Mouse (Mus musculus): Measurements from ENCODE around the gene Rab34. TPM values are rescaled to one million over a fixed set of nuclear protein-coding genes. Genes with fewer than 3 reads are reported as not detected.
"Not testable (repeated sequence)": the region's sequence is repeated elsewhere in the genome, so short reads cannot be mapped to it uniquely, and the experiment has no call there.

Rab34 gene
- total RNA-seq, 2 experiments from 2014 or later, result 25.2 to 28.0 TPM

DNA sequence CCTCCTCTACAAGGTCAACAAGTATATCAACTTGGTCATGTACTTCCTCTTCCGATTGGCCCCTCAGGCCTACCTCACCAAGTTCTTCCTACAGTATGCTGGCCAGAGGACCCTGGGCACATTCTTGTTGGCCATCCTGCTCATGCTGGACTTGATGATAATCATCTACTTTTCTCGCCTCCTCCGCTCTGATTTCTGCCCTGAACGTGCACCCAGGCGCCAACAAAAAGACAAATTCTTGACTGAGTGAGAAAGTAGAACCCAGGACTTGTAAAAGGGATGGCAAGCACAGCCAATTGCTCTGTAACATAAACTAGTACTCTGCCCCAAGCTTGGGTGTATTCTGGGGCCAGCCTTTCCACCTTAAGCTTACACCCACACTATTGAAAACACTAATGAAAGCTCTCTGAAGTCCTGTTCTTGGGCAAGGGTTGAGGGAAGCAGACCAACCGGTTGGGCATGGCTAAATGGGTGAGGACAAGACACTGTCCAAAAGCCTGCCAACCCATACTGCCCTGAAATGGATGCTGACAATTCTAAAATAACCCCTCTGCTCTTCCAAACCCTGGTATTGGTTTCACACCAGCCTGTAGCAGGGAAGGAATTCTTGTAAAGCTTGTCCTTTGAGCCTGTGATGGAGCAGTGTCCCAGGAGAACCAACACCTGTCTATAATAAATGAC, 8.0 kb upstream of the Rab34 start:
- DNase-seq, result no peak

DNA sequence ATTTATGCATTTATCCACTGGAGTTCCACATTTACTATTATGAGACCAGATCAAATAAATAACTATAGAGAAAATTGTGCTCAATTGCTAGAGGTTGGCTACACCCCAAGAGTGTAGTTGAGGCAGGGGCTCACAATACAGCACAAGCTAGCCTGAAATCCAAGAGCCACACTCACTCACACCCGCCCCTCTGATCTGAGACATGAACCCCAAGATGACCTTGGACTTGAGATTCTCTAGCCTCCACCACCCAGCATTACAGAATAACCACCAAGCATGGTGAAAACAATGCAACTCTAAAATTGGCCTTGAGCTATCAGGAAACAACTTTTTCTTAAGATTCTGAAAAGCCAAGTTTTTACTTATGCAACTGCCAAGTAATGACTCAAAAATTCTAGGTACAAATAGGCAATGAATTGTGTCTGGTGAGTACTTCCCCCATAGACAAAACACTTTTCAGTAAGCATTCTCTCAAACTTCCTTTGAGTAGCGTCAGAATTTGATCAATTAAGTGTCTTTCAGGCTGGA, 6.3 kb upstream of the Rab34 start:
- no peak for DNase-seq

DNA sequence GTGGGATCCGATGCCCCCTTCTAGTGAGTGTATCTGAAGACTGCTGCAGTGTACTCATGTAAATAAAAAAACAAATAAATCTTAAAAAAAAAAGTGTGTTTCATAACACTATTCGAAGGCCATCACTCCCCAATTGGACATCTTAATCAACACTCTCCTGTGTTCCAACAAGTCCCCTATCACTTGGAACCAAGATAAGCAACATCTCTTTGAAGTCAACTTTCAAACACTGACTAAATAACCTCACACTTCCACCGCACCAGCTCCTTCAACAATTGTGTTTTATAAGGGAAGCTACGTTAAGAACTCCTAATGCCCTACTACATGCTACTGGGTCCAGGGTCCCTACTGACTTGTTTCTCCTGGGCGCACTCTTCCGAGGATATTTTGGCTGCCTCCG, 5.8 kb upstream of the Rab34 start:
- no peak for DNase-seq

DNA sequence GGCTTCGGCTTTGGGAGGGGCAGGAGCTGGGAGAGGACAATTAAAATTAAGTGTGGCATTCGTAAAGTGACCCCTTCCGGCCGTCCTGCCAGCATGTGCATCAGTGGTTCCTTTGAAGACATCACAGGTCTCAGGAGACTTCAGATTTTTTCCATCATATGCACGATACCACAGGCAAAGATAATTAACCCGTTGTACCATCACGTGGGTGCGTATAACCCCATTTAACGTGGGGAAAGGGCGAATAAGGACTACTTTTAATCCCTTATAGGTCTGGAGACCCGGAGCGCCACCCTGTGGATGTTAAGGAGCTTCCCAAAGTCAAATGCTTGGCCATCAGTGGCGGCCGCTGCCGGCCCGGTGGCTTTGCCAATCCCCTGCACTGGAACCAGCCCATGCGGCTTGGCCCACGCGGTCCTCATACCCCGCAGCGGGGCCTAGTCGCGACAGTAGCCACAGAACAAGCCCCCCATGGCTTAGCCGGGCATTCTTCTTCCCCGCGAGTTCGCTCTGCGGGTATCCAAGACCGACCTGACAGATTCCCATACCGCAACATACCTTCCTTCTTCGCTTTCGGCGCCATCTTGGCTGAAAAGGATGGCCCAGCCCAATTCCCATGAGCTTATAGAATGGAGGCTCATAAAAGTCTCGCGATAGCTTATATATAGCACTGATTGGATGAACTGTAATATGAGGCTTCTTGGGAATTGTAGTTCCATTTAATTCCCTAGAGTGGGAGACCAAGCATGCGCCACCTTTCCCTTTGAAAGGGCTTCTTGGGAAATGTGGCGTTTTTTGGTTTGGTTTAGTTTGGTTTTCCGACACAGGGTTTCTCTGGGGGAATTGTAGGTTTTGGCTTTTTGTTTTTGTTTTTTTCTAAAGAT, 5.0 kb upstream of the Rab34 start, which contains the start of gene Rpl23a:
Rpl23a (minus strand) TSS at position 624 of the 884 bp plus-strand sequence.
- DNase-seq, result peak; percentile 79

DNA sequence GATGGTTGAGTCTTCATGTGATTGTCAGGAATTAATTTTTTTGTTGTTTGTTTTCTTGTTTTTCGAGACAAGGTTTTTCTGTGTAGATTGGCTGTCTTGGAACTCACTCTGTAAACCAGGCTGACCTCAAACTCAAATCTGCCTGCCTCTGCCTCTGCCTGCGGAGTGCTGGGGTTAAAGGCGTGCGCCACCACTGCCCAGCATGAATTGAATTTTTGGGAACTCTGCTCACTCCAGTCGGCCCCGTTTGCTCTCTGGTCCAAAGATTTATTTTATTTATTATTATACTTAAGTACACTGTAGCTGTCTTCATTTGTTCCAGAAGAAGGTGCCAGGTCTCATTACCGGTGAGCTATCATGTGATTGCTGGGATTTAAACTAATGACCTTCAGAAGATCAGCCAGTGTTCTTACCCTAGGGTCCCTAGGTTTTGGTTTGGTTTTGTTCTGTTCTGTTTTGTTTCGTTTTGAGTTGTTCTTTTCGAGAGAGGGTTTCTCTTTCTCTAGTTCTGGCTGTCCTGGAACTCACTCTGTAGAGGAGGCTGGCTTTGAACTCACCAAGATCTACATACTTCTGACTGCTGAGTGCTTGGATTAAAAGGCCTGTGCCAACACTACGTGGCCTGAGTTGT, 4.2 kb upstream of the Rab34 start:
- no peak for DNase-seq

DNA sequence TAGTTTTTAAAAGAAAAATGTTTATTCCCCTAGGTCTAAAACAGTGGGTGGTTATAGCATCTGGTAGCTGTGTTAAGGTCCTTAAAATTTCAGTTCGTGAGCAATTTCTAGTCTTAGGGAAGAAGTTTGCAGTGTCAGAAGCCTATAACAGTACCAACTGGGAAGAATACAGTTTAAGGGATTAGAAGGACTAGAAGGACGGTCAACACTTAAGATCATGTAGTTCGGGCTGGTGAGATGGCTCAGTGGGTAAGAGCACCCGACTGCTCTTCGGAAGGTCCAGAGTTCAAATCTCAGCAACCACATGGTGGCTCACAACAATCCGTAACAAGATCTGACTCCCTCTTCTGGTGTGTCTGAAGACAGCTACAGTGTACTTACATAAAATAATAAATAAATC, 3.5 kb upstream of the Rab34 start:
- not testable (repeated sequence) for DNase-seq

DNA sequence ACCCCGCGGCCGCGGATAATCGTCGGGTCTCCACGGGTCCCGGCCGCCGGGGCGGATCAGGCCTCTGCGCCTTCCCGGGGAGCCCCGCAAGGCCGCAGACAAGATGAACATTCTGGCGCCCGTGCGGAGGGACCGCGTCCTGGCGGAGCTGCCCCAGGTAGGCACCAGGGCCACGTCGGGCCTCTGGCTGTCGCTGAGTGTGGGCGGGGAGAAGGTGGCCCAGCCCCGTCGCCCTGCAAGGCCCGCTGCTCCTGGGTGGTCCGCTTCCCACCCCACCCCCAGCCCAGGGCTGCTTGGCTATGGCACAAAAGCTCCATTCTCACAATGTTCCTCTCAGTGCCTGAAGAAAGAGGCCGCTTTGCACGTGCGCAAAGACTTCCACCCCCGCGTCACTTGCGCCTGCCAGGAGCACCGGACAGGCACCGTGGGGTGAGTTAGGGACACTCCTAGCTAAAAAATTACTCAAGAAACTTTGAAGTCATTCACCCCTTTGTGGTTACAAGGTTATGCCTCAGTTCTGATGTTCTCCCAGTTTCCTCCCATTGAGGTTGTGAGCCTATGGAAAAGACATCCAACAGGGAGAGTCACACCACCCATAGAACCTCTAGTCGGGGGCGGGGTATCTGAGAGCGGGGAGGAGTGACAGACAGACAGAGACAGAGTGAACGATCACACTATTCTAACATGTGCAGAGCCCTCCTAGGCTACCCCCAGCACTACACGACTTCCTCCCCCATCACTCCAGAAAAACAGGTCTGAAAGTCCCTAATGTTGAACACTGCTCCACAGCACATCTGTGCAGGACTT, 1.2 kb downstream of the Rab34 start:
- DNase-seq, result peak; percentile 80

DNA sequence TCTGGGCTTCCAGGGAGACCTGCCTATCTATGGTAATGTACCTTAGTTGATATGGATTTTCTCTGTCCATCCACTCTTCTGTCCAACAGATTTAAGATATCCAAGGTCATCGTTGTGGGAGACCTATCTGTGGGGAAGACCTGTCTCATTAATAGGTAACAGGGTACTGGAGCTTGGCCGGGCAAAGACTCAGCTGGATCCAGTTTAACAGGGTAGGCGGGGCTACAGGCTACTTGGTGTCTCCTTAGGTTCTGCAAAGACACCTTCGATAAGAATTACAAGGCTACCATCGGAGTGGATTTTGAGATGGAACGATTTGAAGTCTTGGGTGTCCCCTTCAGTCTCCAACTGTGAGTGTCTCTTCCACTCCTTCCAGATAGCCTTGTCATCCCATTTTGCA, 1.8 kb downstream of the Rab34 start:
- DNase-seq, result no peak

DNA sequence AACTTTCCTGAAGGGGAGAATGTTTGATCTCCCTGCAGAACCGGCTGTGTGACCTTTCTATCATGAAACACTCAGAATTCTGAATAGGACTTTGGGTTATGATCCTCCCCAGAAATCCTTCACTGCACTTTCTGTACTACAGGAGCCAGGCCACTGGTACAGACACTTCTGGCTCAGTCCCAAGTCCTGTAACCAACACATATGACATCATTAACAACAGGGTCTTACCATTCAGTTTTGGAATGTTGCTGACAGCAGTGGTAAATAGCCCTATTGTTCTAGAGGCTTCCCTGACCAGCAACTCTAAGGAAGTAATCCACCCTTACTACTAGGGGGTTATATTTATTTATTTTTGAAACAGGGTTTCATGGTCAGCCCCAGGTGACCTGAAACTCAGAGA, 4.9 kb downstream of the Rab34 start, which contains the start of gene Proca1:
Proca1 (plus strand) TSS at position 280 of the 400 bp plus-strand sequence.
- DNase-seq, result no peak

DNA sequence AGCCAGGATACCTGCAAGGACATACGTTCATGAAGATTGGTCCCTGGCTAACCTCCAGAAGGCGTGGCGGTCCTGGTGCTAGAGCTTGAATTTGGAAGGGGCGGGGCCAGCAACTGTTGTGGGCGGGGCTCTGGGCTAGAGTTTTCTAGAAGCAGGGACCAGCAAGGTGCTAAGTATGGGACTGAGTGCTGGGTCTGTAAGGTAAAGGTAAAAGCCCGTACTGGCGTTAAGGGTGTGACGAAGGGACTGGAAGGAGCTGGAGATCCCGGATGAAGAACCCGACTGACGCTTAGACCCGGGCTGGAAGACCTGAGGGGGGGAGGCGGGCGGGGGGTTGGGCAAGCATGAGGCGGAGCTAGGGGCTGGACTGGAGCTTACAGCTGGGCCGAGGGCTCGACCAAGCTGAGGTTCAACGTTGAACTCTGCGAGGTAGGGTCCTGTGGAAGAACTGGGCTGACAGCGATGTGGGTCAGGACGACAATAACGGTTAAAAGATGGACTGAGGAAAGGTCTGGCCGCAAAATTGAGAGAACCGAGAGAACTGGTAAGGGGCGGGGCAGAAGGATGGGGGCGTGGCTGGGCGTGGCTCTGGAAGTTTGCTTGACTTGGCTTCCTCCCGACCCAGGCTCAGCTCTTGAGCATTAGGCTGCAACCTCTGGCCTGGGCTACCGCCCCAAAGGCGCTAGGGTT, 6.3 kb downstream of the Rab34 start:
- DNase-seq, result peak; percentile 81

DNA sequence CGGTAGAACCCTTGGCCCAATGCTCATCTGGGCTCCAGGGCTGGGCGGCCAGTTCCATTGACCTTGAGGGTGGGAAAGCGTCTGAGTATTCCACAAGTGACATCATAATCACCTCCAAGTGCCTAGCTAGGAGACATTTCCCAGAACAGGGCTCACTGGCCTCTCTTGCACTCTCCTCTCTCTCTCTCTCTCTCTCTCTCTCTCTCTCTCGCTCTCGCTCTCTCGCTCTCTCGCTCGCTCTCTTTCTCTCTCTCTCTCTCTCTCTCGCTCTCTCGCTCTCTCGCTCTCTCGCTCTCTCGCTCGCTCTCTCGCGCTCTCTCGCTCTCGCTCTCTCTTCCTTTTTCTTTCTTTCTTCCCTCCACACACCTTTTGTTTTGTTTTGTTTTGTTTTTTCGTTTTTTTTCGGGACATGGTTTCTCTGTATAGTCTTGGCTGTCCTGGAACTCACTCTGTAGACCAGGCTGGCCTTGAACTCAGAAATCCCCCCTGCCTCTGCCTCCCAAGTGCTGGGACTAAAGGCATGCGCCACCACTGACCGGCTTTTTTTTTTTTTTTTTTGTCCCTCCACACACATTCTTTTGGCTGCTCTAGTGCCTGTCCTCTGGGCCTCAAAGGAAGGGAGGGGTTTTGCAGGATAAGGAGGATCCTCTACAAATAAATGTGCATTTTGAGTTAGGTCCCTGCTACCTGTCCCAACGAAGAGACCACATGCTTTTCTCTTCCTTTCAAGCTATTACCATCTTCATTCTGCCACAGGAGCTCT, 7.1 kb downstream of the Rab34 start:
- DNase-seq, result no peak

DNA sequence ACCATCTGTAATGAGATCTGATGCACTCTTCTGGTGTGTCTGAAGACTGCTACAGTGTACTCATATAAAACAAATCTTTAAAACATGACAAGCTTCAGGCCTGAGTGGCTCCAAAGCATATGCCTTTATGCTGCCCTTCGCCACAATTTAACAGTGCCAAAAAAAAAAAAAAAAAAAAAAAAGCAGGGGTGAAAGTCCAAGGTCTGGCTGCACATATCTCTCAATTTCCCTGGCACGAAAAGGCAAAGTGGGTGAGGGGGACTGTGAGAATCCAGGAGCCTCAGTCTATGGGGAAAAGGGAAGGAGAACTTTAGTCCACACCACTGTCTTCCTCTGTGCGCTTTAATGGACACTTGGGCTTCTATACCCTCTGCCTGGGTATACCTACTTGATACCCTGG, 14.1 kb downstream of the Rab34 start:
- no peak for DNase-seq

DNA sequence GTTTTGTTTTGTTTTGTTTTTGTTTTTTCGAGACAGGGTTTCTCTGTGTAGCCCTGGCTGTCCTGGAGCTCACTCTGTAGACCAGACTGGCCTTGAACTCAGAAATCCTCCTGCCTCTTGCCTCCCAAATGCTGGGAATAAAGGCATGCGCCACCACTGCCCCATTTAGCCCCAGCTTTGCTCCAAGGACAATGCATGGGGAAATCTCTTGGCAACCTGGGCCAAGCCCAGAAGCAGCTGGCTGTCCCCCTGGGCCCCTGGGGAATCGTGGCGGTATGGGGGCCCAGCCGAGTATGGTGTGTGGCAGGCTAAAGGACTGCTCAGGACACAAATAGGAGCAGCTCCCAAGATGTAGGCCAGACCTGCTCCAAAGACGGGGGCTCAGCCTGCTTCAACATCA, 16.1 kb downstream of the Rab34 start:
- no peak for DNase-seq

DNA sequence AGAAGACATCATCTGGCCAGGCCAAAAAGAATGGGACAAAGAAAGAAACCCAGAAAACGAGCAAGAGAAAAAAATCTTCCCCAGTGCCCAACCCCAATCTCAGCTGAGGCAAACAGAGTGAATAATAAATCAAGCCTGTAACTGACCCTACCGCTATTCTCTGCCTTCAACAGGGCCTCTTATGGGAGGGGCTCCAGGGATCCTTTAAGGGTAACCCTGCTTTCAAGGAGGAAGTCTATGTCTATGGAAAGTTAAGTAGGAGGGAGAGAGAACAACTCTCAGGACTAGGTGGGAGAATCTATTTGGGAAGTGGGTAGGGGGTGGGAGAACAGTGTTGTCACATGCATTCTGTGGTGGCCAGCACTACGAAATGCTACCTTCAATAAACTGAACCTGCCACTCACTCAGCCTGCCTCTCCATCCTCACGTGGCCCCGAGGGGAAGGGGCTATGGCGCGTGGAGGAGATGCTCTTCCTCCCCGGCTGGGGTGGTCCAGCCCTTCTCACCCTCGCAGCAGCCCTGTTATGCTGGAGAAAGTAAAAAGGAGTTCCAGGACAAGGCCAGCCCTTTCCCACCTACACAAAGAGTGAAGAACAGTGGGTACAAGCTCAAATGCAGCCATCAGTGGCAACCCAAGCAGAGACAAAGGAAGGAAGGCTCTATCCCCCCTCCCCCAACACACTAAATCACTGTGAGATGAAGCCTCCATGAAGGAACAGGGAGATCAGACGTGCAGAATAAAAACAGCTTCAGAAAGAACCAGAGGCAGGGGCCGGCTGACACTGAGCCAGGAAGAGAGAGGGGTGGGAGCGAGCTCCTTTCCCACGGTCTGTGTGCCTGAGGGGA, 17.4 kb downstream of the Rab34 start:
- DNase-seq, result no peak

DNA sequence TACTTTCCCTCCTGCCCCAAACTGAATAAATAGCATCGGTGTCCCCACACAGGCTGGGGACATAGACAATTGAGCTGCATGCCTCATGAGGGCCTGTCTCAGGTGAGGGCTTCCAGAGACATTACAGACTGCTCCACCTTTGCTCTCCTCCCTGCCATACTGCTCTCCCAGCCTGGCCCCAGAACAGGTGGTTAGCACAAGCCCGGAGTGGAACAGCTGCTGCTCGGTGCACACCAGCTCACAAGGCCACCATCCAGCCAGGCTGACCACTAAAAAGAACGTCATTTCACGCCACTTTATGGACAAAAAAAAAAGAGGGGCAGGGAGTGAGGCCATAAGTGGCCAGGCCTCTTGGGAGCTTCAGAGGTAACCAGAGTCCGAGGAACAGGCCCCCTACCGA, 19.0 kb downstream of the Rab34 start:
- DNase-seq, result no peak

DNA sequence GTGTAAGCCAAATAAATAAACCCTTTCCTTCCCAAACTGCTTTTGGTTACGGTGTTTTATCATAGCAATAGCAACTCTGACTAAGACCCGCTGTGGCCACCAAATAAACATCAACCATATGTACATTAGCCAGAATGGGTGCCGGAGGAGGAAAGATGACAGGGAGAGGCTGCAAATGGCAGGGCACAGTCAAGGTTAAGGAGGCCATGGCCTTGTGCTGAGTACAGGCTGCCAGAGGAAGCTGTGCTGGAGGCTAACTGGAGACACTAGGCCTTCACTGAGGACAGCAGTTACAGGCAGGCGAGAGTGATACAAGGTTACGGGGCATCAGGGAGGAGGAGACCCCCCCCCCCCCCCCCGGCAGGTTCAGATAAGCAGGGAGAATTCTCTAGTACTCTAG, 21.7 kb downstream of the Rab34 start:
- DNase-seq, result no peak

DNA sequence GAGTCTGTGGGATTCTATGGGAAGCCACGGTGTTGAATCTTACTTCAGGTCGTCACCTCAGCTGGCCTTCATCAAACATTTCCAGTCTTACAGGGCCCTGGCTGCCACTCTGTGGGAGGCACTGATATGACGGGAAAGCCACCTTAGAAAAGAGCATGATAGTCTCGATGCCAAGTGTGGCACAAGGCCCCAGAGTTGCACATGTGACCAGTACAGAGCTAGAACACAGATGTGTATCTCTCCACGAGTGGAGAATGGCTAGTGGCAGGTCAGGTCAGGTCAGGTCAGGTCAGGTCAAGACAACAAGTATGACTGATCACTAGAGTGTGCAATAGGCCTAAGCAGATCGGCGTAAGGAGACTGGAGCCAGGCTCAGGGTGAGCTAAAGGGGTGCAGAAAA, 22.4 kb downstream of the Rab34 start:
- no peak for DNase-seq

DNA sequence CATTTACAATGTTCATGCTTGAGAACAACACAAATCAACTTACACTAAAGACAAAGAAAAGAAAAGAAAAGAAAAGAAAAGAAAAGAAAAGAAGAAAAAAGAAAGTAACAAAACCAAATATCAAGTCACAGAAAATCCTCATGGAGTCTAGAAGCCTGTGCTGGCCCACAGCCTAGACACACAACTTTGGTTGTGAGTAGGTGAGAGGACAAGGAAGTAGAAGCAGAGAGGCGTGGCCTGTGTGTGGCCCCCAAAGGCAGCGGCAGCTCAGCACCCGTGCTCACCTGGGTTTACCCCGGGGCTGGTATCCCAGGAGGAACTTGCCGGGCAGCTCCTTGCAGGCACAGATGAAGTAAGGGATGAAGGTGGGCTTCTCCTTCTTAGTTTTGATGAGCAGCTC, 23.3 kb downstream of the Rab34 start:
- no peak for DNase-seq

DNA sequence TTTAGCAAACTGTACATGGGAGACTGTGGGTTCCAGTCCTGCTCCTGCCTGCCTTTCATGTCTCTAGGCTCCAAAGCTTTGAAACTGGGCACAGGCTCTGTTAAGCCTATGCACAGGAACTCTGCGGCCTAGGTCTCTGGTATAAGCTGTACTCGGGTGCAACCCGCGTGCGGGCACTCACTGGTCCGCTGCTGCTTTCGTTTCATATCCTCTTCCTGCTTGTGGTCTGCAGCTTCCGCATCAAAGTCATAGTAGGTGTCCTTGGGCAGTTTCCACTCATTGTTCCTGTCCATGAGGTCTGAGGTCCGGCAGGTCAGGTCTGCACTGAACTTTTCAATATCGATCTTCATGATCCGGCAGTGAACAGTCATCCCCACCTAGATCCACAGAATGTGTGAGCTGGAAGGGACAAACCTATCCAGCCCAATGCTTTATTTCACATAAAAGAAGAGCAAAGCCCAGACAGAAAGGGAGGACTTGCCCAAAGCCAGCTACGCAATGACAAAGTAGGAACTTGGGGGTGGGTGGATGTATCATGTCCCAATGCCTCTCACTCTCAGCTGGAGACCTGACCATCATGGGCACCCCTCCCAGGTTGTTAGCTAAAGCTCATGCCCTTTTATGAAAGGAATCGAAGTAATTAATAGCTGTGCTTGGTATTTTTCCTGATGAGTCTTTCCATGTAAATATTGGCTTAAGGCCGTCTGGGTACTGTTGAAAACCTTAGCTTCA, 25.0 kb downstream of the Rab34 start:
- DNase-seq, result no peak

All from heart, postnatal 4 days (tissue).